Mouse (Mus musculus): Measurements from ENCODE around the gene Sfn.
A peak's percentile ranks its signal among the peaks of the same experiment; 100 is the strongest.

Sfn gene

GRCm38 (mm10) chr4:133574843-133575202 lies 27.1 kb downstream of the Sfn start:
- no peak for DNase-seq

DNA sequence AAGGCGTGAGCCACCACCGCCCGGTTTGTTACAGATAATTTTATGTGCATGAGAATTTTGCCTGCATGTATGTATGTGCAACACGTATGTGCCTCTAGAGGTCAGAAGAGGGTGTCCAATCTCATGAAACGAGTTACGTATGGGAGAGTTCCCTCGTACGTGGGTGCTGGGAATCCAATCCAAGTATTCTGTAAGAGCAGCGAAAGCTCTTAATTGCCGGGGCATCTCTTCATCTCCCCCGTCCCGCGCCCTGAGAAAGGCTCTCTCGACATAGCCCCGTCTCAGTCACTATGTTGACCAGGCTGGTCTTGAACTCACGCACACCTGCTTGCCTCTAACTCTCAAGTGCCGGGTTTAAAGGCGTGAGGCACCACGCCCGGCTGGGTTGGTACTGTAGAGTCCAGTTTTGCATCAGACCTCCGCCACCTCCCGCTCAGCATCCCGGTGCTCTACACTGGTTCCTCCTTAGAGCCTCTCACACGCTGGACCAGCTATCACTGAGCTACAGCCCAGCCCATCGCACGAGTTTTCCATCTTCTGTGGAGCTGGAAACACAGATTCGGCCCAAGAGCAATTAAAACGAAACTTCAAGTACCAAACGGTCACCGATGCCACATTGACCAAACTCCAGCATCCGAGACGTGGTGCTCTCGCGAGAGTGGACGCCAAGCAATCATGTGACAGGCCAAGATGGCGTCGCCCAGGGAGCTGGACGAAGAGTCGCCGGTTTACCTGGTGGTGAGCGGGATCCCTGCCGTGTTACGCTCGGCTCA lies 27.7 kb downstream of the Sfn start, which contains the start of gene Gpatch3:
Gpatch3 (plus strand) TSS at position 676 of the 773 bp plus-strand sequence.
- peak; percentile 90 for DNase-seq

GRCm38 (mm10) chr4:133570066-133570466 lies 31.9 kb downstream of the Sfn start:
- no peak for DNase-seq

- no peak for DNase-seq
Observed at GRCm38 (mm10) chr4:133569291-133570065, 32.5 kb downstream of the Sfn start.

GRCm38 (mm10) chr4:133567251-133567650 lies 34.7 kb downstream of the Sfn start:
- DNase-seq = no peak

DNA sequence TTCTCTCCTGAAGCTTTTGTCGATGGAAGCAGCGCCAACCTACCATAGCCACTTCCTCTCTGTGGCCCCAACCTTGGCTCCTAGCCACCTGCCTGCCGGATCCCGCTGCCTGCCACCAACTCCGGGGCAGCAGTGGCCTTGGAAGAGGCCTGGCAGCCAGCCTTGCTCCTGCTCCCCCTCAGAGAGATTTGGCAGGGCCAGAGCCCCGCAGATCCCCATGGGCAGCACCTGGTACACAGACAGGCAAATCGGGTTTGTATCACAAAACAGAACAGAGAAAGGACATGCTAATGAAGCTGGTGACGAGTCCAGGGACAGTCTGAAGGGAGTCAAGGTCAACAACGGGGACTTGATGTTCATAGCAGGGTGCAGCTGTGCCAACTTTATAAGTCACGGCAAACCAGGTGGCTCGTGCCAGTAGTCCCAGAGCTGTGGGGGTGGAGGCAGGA lies 38.8 kb downstream of the Sfn start:
- DNase-seq = no peak

- DNase-seq = no peak
Observed at GRCm38 (mm10) chr4:133561622-133562021, 40.3 kb downstream of the Sfn start.

- no peak for DNase-seq
Observed at GRCm38 (mm10) chr4:133559846-133560245, 42.1 kb downstream of the Sfn start.

- DNase-seq = no peak
Observed at GRCm38 (mm10) chr4:133557041-133557717, 44.8 kb downstream of the Sfn start.

GRCm38 (mm10) chr4:133553448-133554330 lies 48.3 kb downstream of the Sfn start:
- no peak for DNase-seq

GRCm38 (mm10) chr4:133552768-133553447 lies 49.1 kb downstream of the Sfn start, which contains the start of gene Nr0b2:
Nr0b2 (plus strand) TSS chr4:133553376.
- DNase-seq = no peak

GRCm38 (mm10) chr4:133552029-133552428 lies 49.9 kb downstream of the Sfn start:
- DNase-seq = no peak

Data from thymus, postnatal 4 days (tissue).